Mouse (Mus musculus): ENCODE results near the gene Mrpl16. TPM values are rescaled to one million over a fixed set of nuclear protein-coding genes. Genes with fewer than 3 reads are reported as not detected.

Gene Mrpl16
- total RNA-seq, 2 experiments from 2014 or later = 63.8 to 67.8 TPM

DNA sequence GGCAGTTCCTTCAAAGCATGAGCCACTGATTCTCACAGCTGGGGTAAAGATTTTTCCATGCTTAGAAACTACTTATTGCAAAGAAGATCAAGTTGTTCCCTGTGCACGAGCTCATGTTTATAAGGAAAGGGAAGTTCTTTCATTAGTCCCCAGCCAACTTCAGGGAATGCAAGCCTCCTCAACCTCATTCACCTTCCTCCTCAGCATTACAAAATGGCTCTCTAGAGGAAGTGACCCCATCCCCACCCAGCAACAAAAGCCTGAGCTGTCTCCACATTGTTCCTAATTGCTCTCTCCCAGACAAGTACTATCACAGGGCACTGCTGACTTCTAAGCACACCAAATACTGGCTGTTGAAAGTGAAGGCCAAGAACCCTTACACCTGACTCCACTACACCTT is 34.2 kb downstream of the Mrpl16 start:
- no peak for DNase-seq

DNA sequence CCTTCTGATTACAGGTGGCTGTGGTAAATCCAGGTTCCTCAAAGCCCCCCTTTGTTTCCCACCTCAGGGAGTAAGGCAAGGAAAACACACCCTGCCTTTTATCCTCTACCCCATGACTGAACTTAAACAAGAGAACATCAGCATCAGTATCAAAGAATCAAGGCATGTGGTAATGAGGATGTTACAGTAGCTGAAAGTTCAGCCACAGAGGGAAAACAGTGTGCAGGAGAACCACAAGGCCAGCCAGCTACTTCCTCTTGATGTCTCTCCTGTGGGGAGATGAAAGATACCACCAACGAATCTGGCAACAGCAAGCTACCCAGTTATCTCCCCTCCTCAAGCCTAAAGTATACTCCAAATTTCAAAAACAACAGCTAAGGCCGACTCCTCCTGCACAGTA is 37.1 kb downstream of the Mrpl16 start:
- DNase-seq = no peak

DNA sequence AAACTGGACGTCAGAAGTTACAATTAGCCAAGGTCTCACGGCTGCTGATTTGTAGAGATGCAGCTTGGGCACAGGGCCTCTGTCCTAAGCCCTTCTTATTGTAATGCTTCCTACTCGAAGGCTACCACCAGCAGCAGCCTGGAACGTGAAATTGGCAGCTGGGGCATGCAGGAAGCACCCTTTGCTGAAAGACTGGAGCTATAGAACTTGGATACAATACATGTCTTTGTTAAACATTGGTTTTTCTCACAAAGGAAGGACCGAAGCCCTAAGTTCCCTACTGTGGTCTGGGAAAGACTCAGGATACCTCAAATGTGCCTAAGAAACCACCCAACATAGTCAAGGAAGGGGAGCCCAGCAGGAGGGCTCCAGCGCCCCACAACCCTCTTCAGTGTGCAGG is 37.6 kb downstream of the Mrpl16 start:
- DNase-seq = no peak

GRCm38 (mm10) chr19:11808452-11808851 is 38.3 kb downstream of the Mrpl16 start:
- no peak for DNase-seq

- no peak for DNase-seq
Measured at GRCm38 (mm10) chr19:11810003-11810758, 40.0 kb downstream of the Mrpl16 start.

DNA sequence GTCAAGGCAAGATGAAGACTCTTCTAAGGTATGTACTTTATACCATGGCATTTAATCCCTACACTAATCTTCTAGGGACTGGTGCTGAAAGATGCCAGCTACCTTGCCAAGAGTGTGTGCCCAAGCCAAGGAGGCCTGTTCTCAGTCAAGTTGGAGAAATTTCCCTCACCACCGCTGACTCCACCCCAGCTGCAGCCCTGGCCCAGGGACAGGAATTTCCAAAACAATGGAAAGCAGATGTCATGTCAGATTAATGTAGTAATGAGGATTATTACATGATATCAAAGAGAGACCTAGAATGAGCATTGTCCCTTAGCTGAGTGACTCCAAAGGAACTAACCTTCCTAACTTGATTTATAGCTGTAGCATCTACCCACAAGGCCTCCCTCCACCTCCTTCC is 40.7 kb downstream of the Mrpl16 start:
- peak; percentile 13 to 38 for DNase-seq

- DNase-seq = peak; percentile 13 to 15
Measured at GRCm38 (mm10) chr19:11811688-11812365, 41.6 kb downstream of the Mrpl16 start.

GRCm38 (mm10) chr19:11813136-11813535 is 42.9 kb downstream of the Mrpl16 start:
- no peak for DNase-seq

DNA sequence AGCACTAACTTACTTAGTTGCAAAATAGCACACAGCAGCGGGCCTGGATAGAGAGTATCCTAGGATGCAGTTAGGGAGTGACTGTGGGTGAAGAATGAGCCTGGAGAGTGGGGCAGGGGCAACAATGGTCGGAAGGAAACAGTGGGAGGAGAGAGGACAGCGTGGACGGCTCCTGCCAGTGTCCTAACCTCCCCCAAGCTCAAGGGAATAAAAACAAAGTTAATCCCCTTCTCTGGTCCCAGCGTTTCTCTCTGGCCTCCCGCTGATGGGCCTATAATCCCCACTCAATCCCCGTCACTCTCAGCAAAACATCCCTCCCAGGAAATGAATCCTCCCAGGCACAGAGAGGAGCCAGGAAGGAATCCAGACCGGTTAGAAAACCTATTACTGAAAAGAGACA is 43.5 kb downstream of the Mrpl16 start:
- DNase-seq = peak in 1 of 2 experiments; percentile 18

GRCm38 (mm10) chr19:11814742-11815333 is 44.6 kb downstream of the Mrpl16 start:
- no peak for DNase-seq

DNA sequence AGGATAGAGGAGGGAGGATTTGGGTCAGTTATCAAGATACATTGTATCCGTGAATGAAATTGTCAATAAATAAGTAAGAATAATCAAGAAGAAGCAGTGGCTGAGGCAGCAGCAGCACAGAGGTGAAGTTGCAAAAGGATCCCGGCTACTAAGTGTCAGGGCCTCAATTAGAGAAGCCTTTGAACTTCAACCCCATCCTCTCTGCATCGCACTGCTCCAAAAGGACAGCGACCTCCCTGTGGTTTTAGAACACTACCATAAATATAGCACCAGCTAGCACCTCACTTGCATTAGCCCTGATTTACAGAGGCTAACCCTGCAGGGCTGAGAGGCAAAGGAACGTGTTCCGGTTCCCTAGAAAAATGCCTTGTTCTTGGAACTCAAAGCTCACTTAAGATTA is 46.5 kb downstream of the Mrpl16 start:
- DNase-seq = no peak

GRCm38 (mm10) chr19:11817586-11817985 is 47.4 kb downstream of the Mrpl16 start:
- no peak for DNase-seq

DNA sequence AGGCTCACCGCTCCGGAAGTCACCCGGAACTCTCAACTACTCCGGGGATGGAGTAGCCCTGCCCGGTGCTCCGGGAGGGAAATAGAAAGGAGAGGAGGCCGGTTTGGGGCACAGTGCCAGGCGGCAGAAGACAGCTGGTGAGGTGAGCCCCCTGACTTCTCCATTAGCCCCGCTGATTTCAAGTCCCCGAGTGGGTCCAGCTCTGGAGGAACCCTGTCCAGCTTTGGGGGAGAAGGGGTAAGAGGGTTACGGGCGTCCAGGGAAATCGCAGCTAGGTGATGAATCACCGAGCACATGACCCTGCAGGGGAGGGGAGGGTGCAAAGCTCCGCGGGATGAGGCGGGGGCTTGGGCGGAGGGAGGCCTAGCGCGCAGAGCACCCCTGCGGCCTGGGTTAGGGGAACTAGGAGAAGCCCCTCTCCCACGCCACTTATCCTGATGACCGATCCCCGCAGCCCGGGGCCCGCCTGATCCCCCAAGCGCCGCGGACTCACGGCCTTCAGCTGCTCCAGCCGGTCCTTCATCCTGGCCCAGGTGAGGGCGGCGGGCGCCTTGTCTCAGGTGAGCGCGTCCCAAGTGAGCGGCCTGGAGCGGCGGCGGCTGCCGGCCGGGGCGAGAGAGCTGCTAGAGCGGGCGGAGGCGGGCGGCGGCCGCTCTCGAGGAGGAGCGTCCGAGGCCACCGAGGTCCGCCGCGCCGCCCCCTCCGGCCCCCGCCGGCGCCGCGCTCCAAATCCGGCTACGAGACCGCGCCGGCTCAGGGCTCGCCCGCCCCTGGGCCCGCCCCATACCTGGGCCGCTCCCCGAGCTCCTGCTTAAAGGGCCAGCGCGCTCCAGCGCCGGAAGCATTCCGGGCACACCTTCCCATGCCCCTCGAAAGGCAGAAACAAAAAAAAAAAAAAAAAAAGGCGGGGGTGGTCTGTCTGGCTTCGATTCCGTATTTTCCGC is 48.3 kb downstream of the Mrpl16 start:
- peak; percentile 81 to 84 for DNase-seq

DNA sequence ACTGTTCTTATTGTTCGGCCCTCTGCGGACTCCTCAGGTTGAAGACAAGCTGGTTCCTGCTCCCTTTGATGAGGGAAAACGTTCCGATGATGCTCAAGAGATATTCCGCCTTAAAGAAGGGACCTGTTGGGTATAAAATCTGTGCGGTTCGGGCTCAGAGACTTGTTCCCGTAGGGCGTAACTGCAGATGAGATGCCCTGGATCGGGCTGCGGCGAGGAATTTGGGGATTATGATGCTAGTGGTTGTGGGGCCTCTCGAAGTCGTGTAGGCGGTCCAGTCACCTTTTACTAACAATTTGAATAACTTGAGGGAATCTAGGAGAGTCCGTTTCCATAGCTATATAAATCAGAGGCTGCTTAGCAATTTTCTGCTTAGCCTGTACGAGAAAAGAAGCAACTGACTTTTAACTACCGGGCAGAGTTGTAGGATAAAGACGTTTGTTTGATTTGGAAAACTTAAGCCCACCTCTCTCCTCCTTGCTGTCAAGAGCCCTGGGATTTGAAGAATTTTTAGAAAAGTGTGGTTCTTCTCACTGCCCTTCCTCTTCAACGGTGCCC is 49.0 kb downstream of the Mrpl16 start, which contains the start of gene Stx3:
Stx3 (minus strand) TSS at position 261 of the 558 bp plus-strand sequence.
- DNase-seq = peak in 1 of 2 experiments; percentile 13

DNA sequence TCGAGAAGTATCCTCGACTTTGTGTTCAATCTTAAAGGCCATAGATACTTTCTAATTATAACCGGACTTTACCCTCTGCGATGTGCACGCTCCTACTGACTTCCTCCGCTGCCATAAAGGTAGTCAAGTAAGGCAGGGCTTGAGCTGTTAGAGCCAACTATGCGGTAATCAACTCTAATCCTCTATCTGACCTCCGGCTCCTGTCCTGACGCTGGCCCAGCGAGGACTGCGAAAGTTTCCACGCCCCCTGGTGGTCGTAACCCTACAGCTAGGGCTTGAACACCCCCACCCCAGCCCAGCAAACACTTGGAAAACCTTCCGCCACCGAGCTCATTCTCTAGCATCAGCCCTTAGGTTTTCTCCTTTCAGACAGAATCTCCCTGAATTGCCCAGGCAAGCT is 49.6 kb downstream of the Mrpl16 start:
- peak; percentile 83 to 91 for DNase-seq

DNA sequence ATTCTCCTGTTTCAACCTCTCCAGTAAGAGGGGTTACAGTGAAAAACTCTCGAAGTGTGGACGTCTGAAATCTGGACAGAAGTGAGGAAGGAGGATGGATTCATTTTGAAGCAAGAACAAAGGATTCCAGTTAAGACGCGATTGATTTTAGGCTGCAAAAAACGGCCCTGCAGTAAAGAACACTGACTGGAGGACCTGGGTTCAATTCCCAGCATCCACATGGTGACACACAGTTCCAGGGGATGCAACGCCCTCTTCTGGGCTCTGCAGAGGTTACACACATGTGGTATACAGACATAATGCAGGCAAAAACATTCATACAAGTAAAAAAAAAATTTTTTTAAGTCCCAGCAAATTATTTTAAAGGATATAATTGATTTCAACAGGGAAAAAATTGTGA is 50.0 kb downstream of the Mrpl16 start:
- DNase-seq = no peak

DNA sequence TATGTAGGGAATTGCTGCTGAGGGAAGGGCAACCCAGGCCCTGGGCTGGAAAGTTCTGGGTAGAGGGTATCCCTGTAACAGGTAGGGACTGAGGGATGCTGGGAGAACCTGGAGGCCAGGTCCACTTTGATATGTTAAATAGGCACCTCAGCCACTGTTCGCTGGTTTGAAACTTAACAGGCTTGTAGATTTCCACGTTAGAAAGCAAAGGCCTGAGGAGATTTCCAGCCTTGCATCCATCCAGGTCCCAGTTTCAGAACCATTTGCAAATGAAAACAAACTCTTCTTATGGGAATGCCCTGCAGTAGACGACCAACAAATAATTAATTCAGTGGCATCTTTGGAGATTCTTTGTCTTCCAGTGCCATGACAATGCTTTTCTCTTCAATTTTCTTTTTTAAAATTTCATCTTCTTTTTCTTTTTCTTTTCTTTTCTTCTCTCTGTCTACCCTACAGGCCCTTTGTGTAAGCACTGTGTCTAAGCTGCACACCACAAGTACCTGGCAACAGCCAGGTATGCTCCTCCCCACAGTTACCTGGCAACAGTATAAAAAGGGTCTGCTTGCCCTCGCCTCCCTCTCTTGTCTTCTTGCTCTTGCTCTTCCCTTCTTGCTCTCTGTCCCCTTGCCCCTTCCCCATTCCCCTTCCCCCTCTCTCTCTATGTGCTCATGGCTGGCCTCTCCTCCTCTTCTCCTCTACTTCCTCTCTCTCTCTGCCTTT is 53.3 kb downstream of the Mrpl16 start:
- no peak for DNase-seq

All from adrenal gland, postnatal 36 days (tissue).